Mouse (Mus musculus): ENCODE results near the gene Tdp1. TPM values are rescaled to one million over a fixed set of nuclear protein-coding genes. Genes with fewer than 3 reads are reported as not detected.
A peak's percentile ranks its signal among the peaks of the same experiment; 100 is the strongest.

Tdp1 gene
- polyA plus RNA-seq, 1 experiment, result 11.7 TPM

DNA sequence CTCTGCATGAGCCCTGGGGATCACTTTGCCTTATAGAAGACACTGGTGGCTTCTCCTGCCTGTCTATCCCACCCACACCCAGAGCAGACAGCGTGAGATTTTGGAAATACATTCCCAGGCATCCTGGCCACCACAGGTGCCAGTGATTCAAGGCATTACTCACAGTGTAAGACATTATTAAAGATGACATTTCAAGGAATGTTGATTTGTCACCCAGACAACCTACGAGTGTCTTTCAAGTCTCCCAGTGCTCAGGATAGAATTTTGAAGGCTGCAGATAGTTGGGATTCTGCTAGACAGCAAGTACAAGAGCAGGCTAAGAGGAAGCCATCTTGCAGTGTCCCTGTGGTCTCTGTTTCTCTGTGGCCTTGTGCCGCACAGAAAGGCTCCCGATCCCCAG, 47.9 kb downstream of the Tdp1 start:
- Histone ChIP-seq H3K4me3 (ENCODE audit: insufficient read depth, low read depth, low read length) (no peak overlapping the region), H3K36me3 (ENCODE audit: control insufficient read depth, insufficient read depth, low read length) (no peaks in the 10 kb centered on the region; the same call in 1 of the 2 replicates), H3K4me1 (ENCODE audit: control insufficient read depth, insufficient read depth, low read length) (no peaks in the 10 kb centered on the region), H3K27ac (ENCODE audit: insufficient read depth, low read depth, low read length) (no peak overlapping the region), H3K27me3 (replicated peaks; ENCODE audit: control insufficient read depth, insufficient read depth, low read length) (no peaks in the 10 kb centered on the region)
- no peak for TF ChIP-seq POLR2A (IDR thresholded peaks at IDR 0.05; ENCODE audit: low read depth, low read length)
- no peak for TF ChIP-seq CTCF (conservative IDR thresholded peaks at IDR 0.05; ENCODE audit: insufficient read depth, insufficient read length, low read depth, low read length)
- 97% methylated on average over 4 of the region's 4 CpGs for WGBS
- no peak for DNase-seq

DNA sequence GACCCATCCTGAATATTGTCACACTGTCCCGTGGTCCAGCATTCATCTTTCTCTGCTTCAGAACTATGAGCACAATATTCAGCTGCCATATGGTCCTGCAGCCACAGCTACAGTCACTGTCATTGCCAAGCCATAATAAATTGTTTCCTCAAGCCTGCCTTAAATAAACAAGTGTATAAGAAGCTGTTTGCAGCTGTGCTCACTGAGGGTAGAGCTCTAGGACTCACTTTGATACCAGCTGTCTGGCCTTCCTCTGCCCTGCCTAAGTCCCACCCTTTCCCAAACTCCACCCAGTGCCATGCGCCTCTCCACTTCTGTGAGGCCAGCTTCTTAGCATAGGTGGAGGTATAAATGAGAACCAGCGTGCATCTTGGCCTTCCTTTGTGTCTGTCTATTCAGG, 49.3 kb downstream of the Tdp1 start:
- DNase-seq, result no peak
- no peaks in the 10 kb centered on the region for H3K27me3 ChIP-seq (replicated peaks; ENCODE audit: control insufficient read depth, insufficient read depth, low read length)
- TF ChIP-seq POLR2A (IDR thresholded peaks at IDR 0.05; ENCODE audit: low read depth, low read length) (no peak), CTCF (conservative IDR thresholded peaks at IDR 0.05; ENCODE audit: insufficient read depth, insufficient read length, low read depth, low read length) (no peak)
- H3K4me3 ChIP-seq (ENCODE audit: insufficient read depth, low read depth, low read length), result no peak overlapping the region
- WGBS, result 88% methylated on average over 3 of the region's 3 CpGs
- H3K27ac ChIP-seq (ENCODE audit: insufficient read depth, low read depth, low read length), result no peak overlapping the region
- no peaks in the 10 kb centered on the region; the same call in 1 of the 2 replicates for H3K36me3 ChIP-seq (ENCODE audit: control insufficient read depth, insufficient read depth, low read length)
- no peaks in the 10 kb centered on the region for H3K4me1 ChIP-seq (ENCODE audit: control insufficient read depth, insufficient read depth, low read length)

- 94% methylated on average over 8 of the region's 8 CpGs for WGBS
- no peak overlapping the region for H3K4me3 ChIP-seq (ENCODE audit: insufficient read depth, low read depth, low read length)
- H3K27me3 ChIP-seq (replicated peaks; ENCODE audit: control insufficient read depth, insufficient read depth, low read length), result no peaks in the 10 kb centered on the region
- no peak overlapping the region for H3K27ac ChIP-seq (ENCODE audit: insufficient read depth, low read depth, low read length)
- TF ChIP-seq CTCF (conservative IDR thresholded peaks at IDR 0.05; ENCODE audit: insufficient read depth, insufficient read length, low read depth, low read length) (no peak), POLR2A (IDR thresholded peaks at IDR 0.05; ENCODE audit: low read depth, low read length) (no peak)
- no peaks in the 10 kb centered on the region for H3K36me3 ChIP-seq (ENCODE audit: control insufficient read depth, insufficient read depth, low read length)
- H3K4me1 ChIP-seq (ENCODE audit: control insufficient read depth, insufficient read depth, low read length), result peaks cover 1% of the 10 kb centered on the region; the same call in 1 of the 2 replicates
- DNase-seq, result no peak
These were observed 51.1 kb downstream of the Tdp1 start for GRCm38 (mm10) chr12:99935403-99935802.

GRCm38 (mm10) chr12:99938476-99938875, 54.2 kb downstream of the Tdp1 start:
- WGBS, result 80% methylated on average over 4 of the region's 4 CpGs
- Histone ChIP-seq H3K36me3 (ENCODE audit: control insufficient read depth, insufficient read depth, low read length) (no peaks in the 10 kb centered on the region), H3K27me3 (replicated peaks; ENCODE audit: control insufficient read depth, insufficient read depth, low read length) (no peaks in the 10 kb centered on the region), H3K4me1 (ENCODE audit: control insufficient read depth, insufficient read depth, low read length) (peaks cover 4% of the 10 kb centered on the region; the same call in 1 of the 2 replicates), H3K4me3 (ENCODE audit: insufficient read depth, low read depth, low read length) (no peak overlapping the region), H3K27ac (ENCODE audit: insufficient read depth, low read depth, low read length) (no peak overlapping the region)
- no peak for TF ChIP-seq CTCF (conservative IDR thresholded peaks at IDR 0.05; ENCODE audit: insufficient read depth, insufficient read length, low read depth, low read length)
- peak; percentile 42 for DNase-seq

GRCm38 (mm10) chr12:99939179-99939578, 54.9 kb downstream of the Tdp1 start:
- H3K4me3 ChIP-seq (ENCODE audit: insufficient read depth, low read depth, low read length), result no peak overlapping the region
- H3K27ac ChIP-seq (ENCODE audit: insufficient read depth, low read depth, low read length), result no peak overlapping the region
- H3K4me1 ChIP-seq (ENCODE audit: control insufficient read depth, insufficient read depth, low read length), result peaks cover 4% of the 10 kb centered on the region; the same call in 1 of the 2 replicates
- WGBS, result 84% methylated on average over 6 of the region's 6 CpGs
- DNase-seq, result no peak
- H3K36me3 ChIP-seq (ENCODE audit: control insufficient read depth, insufficient read depth, low read length), result no peaks in the 10 kb centered on the region
- H3K27me3 ChIP-seq (replicated peaks; ENCODE audit: control insufficient read depth, insufficient read depth, low read length), result no peaks in the 10 kb centered on the region
- TF ChIP-seq CTCF (conservative IDR thresholded peaks at IDR 0.05; ENCODE audit: insufficient read depth, insufficient read length, low read depth, low read length) (no peak), POLR2A (IDR thresholded peaks at IDR 0.05; ENCODE audit: low read depth, low read length) (no peak)

DNA sequence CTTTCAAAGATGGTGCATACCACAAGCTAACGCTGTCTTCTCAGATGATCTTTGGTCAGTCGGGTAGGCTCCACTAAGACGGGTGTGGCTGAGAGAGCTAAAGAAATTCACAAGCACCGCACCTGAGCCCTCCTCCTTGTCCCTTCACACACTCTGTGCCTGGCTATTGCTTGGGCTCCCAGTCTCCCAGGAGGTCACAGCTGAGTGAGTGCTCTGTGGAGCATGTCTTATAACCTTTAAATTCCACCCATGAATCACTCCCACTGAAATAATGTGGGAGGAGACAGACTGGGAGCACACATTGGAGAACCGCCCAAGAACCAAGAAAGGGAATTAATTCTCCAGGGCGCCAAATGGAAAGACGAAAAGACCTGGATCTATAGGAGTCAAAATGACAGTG, 56.4 kb downstream of the Tdp1 start:
- peak; percentile 86 for DNase-seq
- no peaks in the 10 kb centered on the region for H3K27me3 ChIP-seq (replicated peaks; ENCODE audit: control insufficient read depth, insufficient read depth, low read length)
- H3K27ac ChIP-seq (ENCODE audit: insufficient read depth, low read depth, low read length), result no peak overlapping the region
- H3K4me3 ChIP-seq (ENCODE audit: insufficient read depth, low read depth, low read length), result no peak overlapping the region
- peaks cover 4% of the 10 kb centered on the region; the same call in 1 of the 2 replicates for H3K4me1 ChIP-seq (ENCODE audit: control insufficient read depth, insufficient read depth, low read length)
- whole genome bisulfite sequencing, result 33% methylated on average over 7 of the region's 7 CpGs
- H3K36me3 ChIP-seq (ENCODE audit: control insufficient read depth, insufficient read depth, low read length), result no peaks in the 10 kb centered on the region
- TF ChIP-seq CTCF (conservative IDR thresholded peaks at IDR 0.05; ENCODE audit: insufficient read depth, insufficient read length, low read depth, low read length) (no peak), POLR2A (IDR thresholded peaks at IDR 0.05; ENCODE audit: low read depth, low read length) (no peak)

DNA sequence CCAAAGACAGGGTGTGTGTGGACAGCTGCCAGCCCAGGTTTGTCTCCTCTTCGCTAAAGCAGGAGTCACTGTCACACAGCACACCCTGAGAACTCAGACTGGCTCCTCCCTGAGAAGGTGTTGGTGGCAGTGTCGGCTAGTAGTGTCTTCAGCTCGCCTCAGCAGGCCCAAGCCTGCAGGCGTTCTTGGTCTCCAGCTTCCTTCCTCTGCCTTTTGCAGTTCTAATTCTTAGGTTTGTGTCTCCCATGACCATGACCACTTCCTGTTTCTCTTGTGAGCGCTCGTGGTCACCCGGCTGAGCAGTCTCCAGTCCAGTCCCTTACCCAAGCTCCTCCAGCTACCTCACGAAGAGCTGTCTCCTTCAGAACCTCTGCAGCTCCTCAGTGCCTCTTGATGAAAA, 58.1 kb downstream of the Tdp1 start:
- peaks cover 4% of the 10 kb centered on the region; the same call in 1 of the 2 replicates for H3K4me1 ChIP-seq (ENCODE audit: control insufficient read depth, insufficient read depth, low read length)
- 79% methylated on average over 8 of the region's 8 CpGs for WGBS
- H3K36me3 ChIP-seq (ENCODE audit: control insufficient read depth, insufficient read depth, low read length), result no peaks in the 10 kb centered on the region
- no peak overlapping the region for H3K4me3 ChIP-seq (ENCODE audit: insufficient read depth, low read depth, low read length)
- no peak overlapping the region for H3K27ac ChIP-seq (ENCODE audit: insufficient read depth, low read depth, low read length)
- H3K27me3 ChIP-seq (replicated peaks; ENCODE audit: control insufficient read depth, insufficient read depth, low read length), result no peaks in the 10 kb centered on the region
- no peak for DNase-seq
- TF ChIP-seq POLR2A (IDR thresholded peaks at IDR 0.05; ENCODE audit: low read depth, low read length) (no peak), CTCF (conservative IDR thresholded peaks at IDR 0.05; ENCODE audit: insufficient read depth, insufficient read length, low read depth, low read length) (no peak)
